Mouse (Mus musculus): Measurements from ENCODE around the gene 1700013F07Rik. TPM values are rescaled to one million over a fixed set of nuclear protein-coding genes. Genes with fewer than 3 reads are reported as not detected.

Gene 1700013F07Rik
- polyA plus RNA-seq, 1 experiment from 2014 or later: not detected

DNA sequence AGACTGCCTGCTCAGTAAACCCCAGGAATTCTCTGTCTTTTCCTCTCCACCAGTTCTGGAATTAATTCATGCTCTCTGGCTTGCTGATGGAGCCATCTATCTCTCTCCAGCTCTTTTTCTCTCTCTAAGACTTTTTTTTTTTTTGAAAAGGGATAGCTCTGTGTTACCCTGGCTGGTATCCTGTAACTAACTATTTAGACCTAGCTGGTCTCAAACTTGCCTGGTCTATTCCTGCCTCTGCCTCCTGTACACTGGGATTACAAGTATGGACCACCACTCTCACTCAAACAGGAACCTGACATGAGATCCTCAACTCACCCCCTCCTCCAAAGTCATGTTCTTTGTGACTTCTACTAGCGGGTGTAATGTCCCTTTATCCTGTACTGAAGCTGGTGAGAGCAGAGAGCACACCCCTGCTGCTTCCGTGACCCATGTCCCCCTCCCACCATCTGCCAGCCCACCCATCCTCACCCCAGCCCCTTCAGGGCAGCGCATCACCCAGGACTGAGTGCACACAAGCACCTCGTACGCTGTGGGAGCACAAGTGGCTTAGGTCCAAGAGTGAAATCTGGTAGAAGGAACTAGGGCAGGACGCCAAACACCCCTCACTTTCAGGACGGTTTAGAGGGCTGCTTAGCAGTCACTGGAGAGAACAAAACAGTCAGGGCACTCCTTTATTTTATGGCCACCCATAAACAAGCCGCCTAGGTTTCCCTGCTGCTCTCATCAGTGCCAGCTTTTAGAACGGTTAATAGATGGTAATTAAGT lies 23.1 kb upstream of the 1700013F07Rik start:
- Histone ChIP-seq H3K27me3 (no peaks in the 10 kb centered on the region), H3K4me1 (replicated peaks) (peaks cover 26% of the 10 kb centered on the region), H3K36me3 (no peaks in the 10 kb centered on the region), H3K27ac (peak overlapping the region; percentile 77), H3K4me3 (replicated peaks) (no peak overlapping the region), H3K4me2 (peak overlapping the region; percentile 41), H3K9ac (replicated peaks) (no peak overlapping the region), H3K9me3 (no peaks in the 10 kb centered on the region)
- no peak for ATAC-seq (ENCODE audit: insufficient number of reproducible peaks, insufficient read depth, low FRiP score, low TSS enrichment, low read depth)
- 6% methylated on average over 9 of the region's 9 CpGs for WGBS

DNA sequence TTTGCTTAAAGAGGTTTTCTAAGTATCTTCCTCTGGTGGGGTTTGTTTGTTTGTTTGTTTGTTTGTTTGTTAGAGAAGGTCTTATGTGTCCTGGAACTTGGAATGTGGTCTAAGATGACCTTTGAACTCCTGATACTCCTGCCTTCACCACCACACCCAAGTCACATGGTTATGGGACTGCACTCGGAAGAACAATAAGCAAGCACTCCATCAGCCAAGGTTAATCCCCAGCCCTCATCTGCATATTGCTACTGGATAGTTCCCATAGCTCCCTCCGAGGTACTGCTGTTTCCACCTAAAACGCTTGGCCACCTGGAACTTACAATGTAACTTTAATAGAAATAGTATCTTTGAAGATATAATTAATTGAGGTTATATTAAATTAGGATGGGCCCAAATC lies 20.5 kb upstream of the 1700013F07Rik start:
- Histone ChIP-seq H3K27ac (no peak overlapping the region), H3K4me1 (replicated peaks) (peaks cover 18% of the 10 kb centered on the region), H3K4me3 (replicated peaks) (no peak overlapping the region), H3K4me2 (no peak overlapping the region), H3K36me3 (no peaks in the 10 kb centered on the region), H3K27me3 (no peaks in the 10 kb centered on the region), H3K9me3 (no peaks in the 10 kb centered on the region), H3K9ac (replicated peaks) (no peak overlapping the region)
- ATAC-seq (ENCODE audit: insufficient number of reproducible peaks, insufficient read depth, low FRiP score, low TSS enrichment, low read depth): no peak
- 73% methylated on average over 3 of the region's 3 CpGs for WGBS

DNA sequence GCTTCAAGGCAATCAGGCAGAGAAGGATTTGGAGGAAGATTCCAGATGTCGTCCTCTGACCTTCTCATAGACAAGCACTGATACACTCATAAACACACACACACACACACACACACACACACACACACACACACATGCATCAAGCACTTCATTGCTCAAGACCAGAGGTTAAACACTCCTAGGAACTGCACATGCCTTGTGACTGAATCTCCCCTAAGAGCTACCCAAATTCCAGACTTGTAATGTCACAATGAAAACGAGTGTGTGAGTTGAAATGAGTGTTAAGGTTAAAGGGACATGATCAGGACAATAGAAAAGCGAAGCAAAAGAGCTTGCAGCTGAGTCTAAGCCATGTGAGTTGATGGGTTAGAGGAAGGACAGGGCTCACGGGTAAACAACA lies 15.7 kb upstream of the 1700013F07Rik start:
- no peaks in the 10 kb centered on the region for H3K36me3 ChIP-seq
- WGBS: 56% methylated on average over 4 of the region's 4 CpGs
- no peaks in the 10 kb centered on the region for H3K9me3 ChIP-seq
- no peak overlapping the region for H3K9ac ChIP-seq (replicated peaks)
- H3K27ac ChIP-seq: no peak overlapping the region
- ATAC-seq (ENCODE audit: insufficient number of reproducible peaks, insufficient read depth, low FRiP score, low TSS enrichment, low read depth): no peak
- H3K4me1 ChIP-seq (replicated peaks): no peaks in the 10 kb centered on the region
- peaks cover under 1% of the 10 kb centered on the region; the same call in 1 of the 2 replicates for H3K27me3 ChIP-seq
- no peak overlapping the region for H3K4me2 ChIP-seq
- H3K4me3 ChIP-seq (replicated peaks): no peak overlapping the region

DNA sequence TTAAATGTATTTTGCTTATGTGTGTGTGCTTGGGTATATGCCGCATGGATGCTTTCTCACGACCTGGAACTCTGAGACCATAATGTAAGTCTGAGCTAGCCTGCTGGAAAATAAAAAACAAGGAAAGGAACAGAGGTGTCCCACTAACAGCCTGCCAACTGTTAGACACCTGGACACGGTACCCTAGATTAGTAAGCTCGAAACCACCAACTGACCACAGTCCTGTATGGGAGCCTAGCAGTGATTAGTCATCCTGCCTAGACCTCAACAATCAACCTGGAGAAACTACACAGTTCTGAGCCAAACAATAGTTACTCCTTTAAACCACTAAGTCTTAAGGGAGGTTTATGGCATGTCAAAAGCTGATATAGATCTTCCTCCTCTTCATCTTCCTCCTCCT lies 10.5 kb upstream of the 1700013F07Rik start:
- H3K4me3 ChIP-seq (replicated peaks): no peak overlapping the region
- H3K9me3 ChIP-seq: no peaks in the 10 kb centered on the region
- no peak overlapping the region for H3K27ac ChIP-seq
- H3K27me3 ChIP-seq: peaks cover 3% of the 10 kb centered on the region; the same call in 1 of the 2 replicates
- no peak overlapping the region for H3K4me2 ChIP-seq
- ATAC-seq (ENCODE audit: insufficient number of reproducible peaks, insufficient read depth, low FRiP score, low TSS enrichment, low read depth): no peak
- no peaks in the 10 kb centered on the region for H3K36me3 ChIP-seq
- WGBS: 91% methylated on average over 4 of the region's 4 CpGs
- no peaks in the 10 kb centered on the region for H3K4me1 ChIP-seq (replicated peaks)
- no peak overlapping the region for H3K9ac ChIP-seq (replicated peaks)

DNA sequence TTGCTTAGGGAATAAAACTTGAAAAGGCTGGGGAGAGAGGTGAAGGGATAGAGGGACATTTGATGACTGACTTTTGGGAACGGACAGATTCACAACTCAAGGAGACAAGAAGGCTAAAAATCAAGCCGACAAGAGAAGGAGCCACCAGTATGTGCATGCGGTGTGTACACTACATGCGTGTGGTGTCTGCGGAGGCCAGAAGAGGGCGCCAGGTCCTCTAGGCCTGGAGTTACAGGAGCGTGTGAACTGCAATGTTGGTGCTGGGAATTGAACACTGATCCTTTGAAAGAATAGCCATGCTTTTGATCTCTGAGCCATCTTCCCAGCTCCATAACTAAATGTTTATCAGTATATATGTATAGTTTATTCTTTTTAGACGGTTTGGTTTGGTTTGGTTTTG lies 5.5 kb upstream of the 1700013F07Rik start:
- Histone ChIP-seq H3K4me3 (replicated peaks) (no peak overlapping the region), H3K9ac (replicated peaks) (no peak overlapping the region), H3K27me3 (peaks cover under 1% of the 10 kb centered on the region; the same call in 1 of the 2 replicates), H3K36me3 (no peaks in the 10 kb centered on the region), H3K4me2 (no peak overlapping the region), H3K4me1 (replicated peaks) (no peaks in the 10 kb centered on the region), H3K27ac (no peak overlapping the region), H3K9me3 (no peaks in the 10 kb centered on the region)
- ATAC-seq (ENCODE audit: insufficient number of reproducible peaks, insufficient read depth, low FRiP score, low TSS enrichment, low read depth): no peak
- WGBS: 92% methylated on average over 8 of the region's 8 CpGs

DNA sequence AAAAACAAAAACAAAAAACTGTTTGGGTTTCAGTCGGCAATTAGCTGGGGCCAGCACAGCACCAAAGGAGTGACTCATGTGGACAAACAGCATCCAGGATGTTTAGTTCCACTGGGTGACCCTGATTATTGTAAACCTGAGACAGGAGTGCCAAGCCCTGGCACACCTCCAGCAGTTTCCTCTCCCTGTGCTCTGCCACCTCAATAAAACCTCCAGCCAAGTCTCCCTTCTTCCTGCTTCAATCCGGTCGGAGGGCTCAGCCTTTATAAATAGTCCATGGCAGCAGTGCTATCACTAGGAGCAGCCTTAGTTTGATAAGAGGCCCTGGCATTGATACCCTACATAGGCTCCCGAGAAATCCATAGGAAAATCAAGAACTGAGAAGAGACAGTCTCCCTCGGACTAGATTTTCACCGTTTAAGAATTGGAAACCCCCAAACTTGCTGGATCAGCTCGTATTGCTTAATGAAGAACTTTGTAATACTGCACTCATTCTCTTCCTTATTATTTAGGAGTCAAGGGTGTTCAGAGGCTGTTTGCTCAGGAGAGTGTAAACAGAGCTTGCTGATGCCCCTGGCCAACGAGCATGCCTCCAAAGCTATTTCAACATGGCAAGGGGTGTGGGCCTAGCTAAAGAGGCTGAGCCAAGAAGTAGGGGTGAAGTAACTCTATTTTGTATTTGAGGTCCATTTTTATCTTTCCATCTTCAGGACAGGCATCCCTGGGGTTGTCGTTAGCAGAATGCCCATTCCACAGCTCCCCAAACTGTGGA lies 650 bp upstream of the 1700013F07Rik start:
- H3K9ac ChIP-seq (replicated peaks): no peak overlapping the region
- H3K4me1 ChIP-seq (replicated peaks): peaks cover 10% of the 10 kb centered on the region
- peaks cover 25% of the 10 kb centered on the region for H3K27me3 ChIP-seq
- no peak overlapping the region for H3K4me3 ChIP-seq (replicated peaks)
- H3K27ac ChIP-seq: no peak overlapping the region
- ATAC-seq (ENCODE audit: insufficient number of reproducible peaks, insufficient read depth, low FRiP score, low TSS enrichment, low read depth): no peak
- H3K4me2 ChIP-seq: no peak overlapping the region
- no peaks in the 10 kb centered on the region for H3K9me3 ChIP-seq
- WGBS: 74% methylated on average over 9 of the region's 9 CpGs
- no peaks in the 10 kb centered on the region for H3K36me3 ChIP-seq

DNA sequence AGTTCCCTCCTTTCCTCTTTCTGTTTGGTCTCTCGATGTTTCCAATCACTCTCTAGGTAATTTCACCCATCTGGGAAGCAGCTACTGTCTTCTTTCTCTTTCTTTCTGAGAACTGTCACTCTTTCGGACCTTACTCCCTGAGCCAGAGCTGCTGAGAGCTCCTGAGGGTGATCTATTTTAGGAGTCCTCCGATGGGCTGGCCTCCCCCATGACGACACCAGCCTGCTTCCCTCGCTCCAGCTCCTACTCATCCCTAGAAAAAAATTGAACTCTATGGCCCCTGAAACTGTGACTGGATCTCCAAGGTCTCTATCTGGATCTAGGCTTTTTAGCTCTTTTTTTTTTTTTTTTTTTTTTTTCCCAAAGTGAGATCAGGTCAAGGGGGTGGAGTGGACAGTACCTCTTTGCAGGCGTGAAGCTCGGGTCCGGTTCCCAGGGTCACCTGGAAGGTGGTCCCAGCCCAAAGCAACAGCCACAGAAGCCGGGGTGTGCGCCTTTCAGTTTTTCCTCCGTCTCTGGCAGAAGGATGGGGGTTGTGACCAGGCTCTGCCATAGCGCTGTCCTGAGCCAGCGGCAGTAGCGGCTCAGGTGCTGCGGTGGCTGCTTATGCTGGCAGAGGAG lies 2.1 kb downstream of the 1700013F07Rik start:
- no peaks in the 10 kb centered on the region for H3K9me3 ChIP-seq
- no peak overlapping the region for H3K27ac ChIP-seq
- H3K9ac ChIP-seq (replicated peaks): no peak overlapping the region
- H3K4me2 ChIP-seq: peak overlapping the region; percentile 92
- WGBS: 6% methylated on average over 15 of the region's 15 CpGs
- H3K36me3 ChIP-seq: no peaks in the 10 kb centered on the region
- H3K27me3 ChIP-seq: peaks cover 28% of the 10 kb centered on the region
- peak overlapping the region; percentile 50 for H3K4me3 ChIP-seq (replicated peaks)
- ATAC-seq (ENCODE audit: insufficient number of reproducible peaks, insufficient read depth, low FRiP score, low TSS enrichment, low read depth): peak; percentile 18; the same call in 1 of the 2 replicates
- H3K4me1 ChIP-seq (replicated peaks): peaks cover 10% of the 10 kb centered on the region

DNA sequence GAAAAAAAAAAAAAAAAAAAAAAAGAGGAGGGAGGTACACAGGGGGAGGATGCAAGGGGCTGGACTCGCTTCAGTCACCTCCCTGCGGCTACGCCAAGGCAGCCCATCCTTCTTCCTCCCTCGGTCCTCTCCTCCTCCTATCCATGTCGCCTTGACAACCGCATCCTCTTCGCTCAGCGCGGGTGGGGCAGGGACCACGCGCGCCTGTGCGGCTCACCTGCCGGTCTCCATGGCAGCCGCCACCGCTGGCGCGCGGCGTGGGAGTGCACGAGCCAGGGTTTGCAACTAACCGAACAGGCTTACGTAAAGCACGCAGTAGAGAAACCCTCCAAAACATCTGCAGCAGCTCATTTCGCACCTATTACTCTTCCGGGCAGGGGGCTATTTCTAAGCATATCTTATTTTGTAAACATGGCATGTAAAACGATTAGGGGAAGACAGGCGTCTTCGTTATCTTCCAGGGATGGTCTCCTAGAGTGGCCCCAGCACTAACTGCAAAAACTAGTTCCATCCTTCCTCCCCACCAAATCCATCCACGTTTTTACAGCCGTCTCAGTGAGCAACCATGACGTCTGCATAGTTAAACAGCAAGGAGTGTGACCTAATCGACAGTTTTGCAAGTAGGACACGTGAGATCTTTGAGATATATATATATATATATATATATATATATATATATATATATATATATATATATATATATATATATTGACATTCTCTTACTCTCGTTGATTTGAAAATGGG lies 2.7 kb downstream of the 1700013F07Rik start, which contains the start of gene 5330417C22Rik:
Gene 5330417C22Rik (minus strand): TSS at position 20 of the 744 bp plus-strand sequence.
- peak; percentile 63; the same call in 1 of the 2 replicates for ATAC-seq (ENCODE audit: insufficient number of reproducible peaks, insufficient read depth, low FRiP score, low TSS enrichment, low read depth)
- peaks cover 10% of the 10 kb centered on the region for H3K4me1 ChIP-seq (replicated peaks)
- WGBS: 1% methylated on average over 35 of the region's 35 CpGs
- peak within 1 kb of the TSS; percentile 92 for H3K4me2 ChIP-seq
- H3K4me3 ChIP-seq (replicated peaks): peak within 1 kb of the TSS; percentile 50
- H3K9me3 ChIP-seq: no peaks in the 10 kb centered on the region
- no peak within 1 kb of the TSS for H3K27ac ChIP-seq
- no peaks in the 10 kb centered on the region for H3K36me3 ChIP-seq
- H3K27me3 ChIP-seq: peaks cover 28% of the 10 kb centered on the region
- H3K9ac ChIP-seq (replicated peaks): no peak within 1 kb of the TSS; the same call in 1 of the 2 replicates

DNA sequence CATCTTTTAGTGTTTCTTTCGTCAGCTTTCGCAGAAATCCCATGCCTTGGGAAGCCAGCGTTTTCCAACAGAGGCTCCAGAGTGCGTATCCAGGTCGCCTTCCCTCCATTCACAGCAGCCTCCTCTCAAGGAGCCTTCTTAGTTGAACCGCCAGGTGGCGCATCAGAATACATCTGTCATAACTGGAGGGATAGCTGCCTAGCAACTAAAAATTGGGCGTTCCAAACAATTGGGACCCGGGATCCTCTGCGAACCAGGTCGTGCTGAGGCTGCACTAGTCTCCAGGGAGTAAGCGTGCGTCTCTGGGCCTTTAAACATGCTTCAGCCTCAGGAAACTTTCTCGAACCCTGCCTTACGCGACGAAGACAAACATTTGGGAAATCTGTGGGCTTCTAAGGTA lies 3.4 kb downstream of the 1700013F07Rik start:
- Histone ChIP-seq H3K4me3 (replicated peaks) (peak overlapping the region; percentile 26; the same call in 1 of the 2 replicates), H3K9me3 (no peaks in the 10 kb centered on the region), H3K4me2 (peak overlapping the region; percentile 55), H3K4me1 (replicated peaks) (peaks cover 10% of the 10 kb centered on the region), H3K27ac (no peak overlapping the region), H3K27me3 (peaks cover 28% of the 10 kb centered on the region), H3K36me3 (no peaks in the 10 kb centered on the region), H3K9ac (replicated peaks) (no peak overlapping the region)
- WGBS: 6% methylated on average over 17 of the region's 17 CpGs
- ATAC-seq (ENCODE audit: insufficient number of reproducible peaks, insufficient read depth, low FRiP score, low TSS enrichment, low read depth): peak; percentile 57; the same call in 1 of the 2 replicates

DNA sequence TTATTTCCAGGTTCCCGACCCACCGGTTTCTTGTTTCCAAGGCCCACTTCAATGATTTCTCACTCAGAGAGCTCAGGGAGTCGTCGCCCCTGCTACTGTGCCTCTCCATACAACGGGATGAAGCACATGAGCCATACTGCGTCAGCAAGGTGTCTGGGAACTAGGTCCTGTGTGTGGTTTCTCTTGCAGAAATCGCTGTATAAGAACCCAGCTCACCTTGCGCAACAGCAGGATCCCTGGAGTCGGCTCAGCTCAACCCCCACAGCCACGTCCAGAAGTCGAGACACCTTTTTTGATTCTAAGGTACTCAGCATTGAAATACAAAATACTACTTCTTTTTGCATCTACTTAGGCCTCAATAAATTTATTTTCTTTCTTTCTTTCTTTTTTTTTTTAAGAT lies 8.3 kb downstream of the 1700013F07Rik start:
- Histone ChIP-seq H3K9ac (replicated peaks) (no peak overlapping the region), H3K9me3 (no peaks in the 10 kb centered on the region), H3K27ac (no peak overlapping the region), H3K36me3 (no peaks in the 10 kb centered on the region), H3K4me1 (replicated peaks) (peaks cover 5% of the 10 kb centered on the region), H3K4me2 (no peak overlapping the region), H3K27me3 (peaks cover 7% of the 10 kb centered on the region; the same call in 1 of the 2 replicates), H3K4me3 (replicated peaks) (no peak overlapping the region)
- WGBS: 83% methylated on average over 11 of the region's 11 CpGs
- ATAC-seq (ENCODE audit: insufficient number of reproducible peaks, insufficient read depth, low FRiP score, low TSS enrichment, low read depth): no peak

Measured in limb, embryonic 12.5 days (tissue).